Mouse (Mus musculus): ENCODE data around the gene Xrcc1.

Gene Xrcc1

GRCm38 (mm10) chr7:24565627-24566026, 19.5 kb downstream of the Xrcc1 start:
- no peak for DNase-seq

- no peak for DNase-seq
Measured at GRCm38 (mm10) chr7:24566206-24566605, 20.1 kb downstream of the Xrcc1 start.

GRCm38 (mm10) chr7:24568512-24568911, 22.4 kb downstream of the Xrcc1 start:
- DNase-seq: no peak

GRCm38 (mm10) chr7:24571071-24571470, 25.0 kb downstream of the Xrcc1 start:
- no peak for DNase-seq

GRCm38 (mm10) chr7:24572455-24572854, 26.4 kb downstream of the Xrcc1 start:
- DNase-seq: no peak

GRCm38 (mm10) chr7:24574224-24574796, 28.2 kb downstream of the Xrcc1 start:
- DNase-seq: peak in 1 of 2 experiments; percentile 25

GRCm38 (mm10) chr7:24577811-24578210, 31.7 kb downstream of the Xrcc1 start:
- peak in 1 of 2 experiments; percentile 16 for DNase-seq

- peak in 1 of 2 experiments; percentile 10 for DNase-seq
Measured at GRCm38 (mm10) chr7:24584876-24585275, 38.8 kb downstream of the Xrcc1 start.

GRCm38 (mm10) chr7:24585995-24586394, 39.9 kb downstream of the Xrcc1 start:
- DNase-seq: peak in 1 of 2 experiments; percentile 17

GRCm38 (mm10) chr7:24586828-24587227, 40.7 kb downstream of the Xrcc1 start:
- DNase-seq: peak; percentile 42 to 43

- DNase-seq: peak; percentile 87 to 92
Measured at GRCm38 (mm10) chr7:24587330-24588105, 41.4 kb downstream of the Xrcc1 start, which contains the start of the genes Ethe1 and Zfp575. Gene Ethe1 (plus strand): TSS chr7:24587543. Gene Zfp575 (minus strand): TSS chr7:24587641.

- DNase-seq: peak in 1 of 2 experiments; percentile 20
Measured at GRCm38 (mm10) chr7:24588336-24588735, 42.2 kb downstream of the Xrcc1 start.

GRCm38 (mm10) chr7:24591735-24592134, 45.6 kb downstream of the Xrcc1 start:
- DNase-seq: no peak

GRCm38 (mm10) chr7:24592163-24592562, 46.1 kb downstream of the Xrcc1 start:
- DNase-seq: no peak

GRCm38 (mm10) chr7:24592781-24593180, 46.7 kb downstream of the Xrcc1 start:
- no peak for DNase-seq

- DNase-seq: peak; percentile 81 to 87
Measured at GRCm38 (mm10) chr7:24593621-24594308, 47.7 kb downstream of the Xrcc1 start.

- DNase-seq: no peak
Measured at GRCm38 (mm10) chr7:24594309-24594803, 48.3 kb downstream of the Xrcc1 start.

- DNase-seq: no peak
Measured at GRCm38 (mm10) chr7:24595464-24595863, 49.4 kb downstream of the Xrcc1 start.

GRCm38 (mm10) chr7:24598121-24598520, 52.0 kb downstream of the Xrcc1 start:
- no peak for DNase-seq

GRCm38 (mm10) chr7:24599211-24600067, 53.4 kb downstream of the Xrcc1 start:
- DNase-seq: peak in 1 of 2 experiments; percentile 31

- peak; percentile 99 to 100 for DNase-seq
Measured at GRCm38 (mm10) chr7:24600941-24601597, 55.0 kb downstream of the Xrcc1 start.

- peak in 1 of 2 experiments; percentile 39 for DNase-seq
Measured at GRCm38 (mm10) chr7:24605561-24605960, 59.5 kb downstream of the Xrcc1 start.

Measured in cerebellum, postnatal 10 days (tissue).